Mouse (Mus musculus): Measurements from ENCODE around the gene Tll2.

DNA sequence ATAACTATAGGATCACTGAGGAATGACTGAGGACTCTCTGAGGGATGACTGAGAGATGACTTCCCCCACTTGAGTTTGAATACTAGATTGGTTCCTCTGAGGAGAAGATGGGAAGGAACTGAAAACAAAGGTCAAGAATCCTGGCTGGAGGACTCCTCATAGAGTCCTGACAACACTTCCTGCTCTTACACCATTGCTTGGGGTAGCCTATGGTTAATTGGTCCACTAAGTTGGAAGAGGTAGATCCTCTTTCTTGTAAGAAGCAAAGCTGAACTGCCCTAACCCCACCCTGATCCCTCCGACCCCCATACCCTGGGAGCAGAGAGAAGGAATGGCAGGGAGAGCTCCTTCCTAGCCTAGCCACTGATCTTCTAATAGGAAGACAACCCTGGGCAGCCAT is 154.9 kb downstream of the Tll2 start:
- no peak for TF ChIP-seq CTCF (IDR thresholded peaks at IDR 0.05; ENCODE audit: low read depth)
- no peak for TF ChIP-seq EP300 (IDR thresholded peaks at IDR 0.05; ENCODE audit: low read depth)
